Mouse (Mus musculus) E14TG2a.4 (cell line): ENCODE results near the gene Cdkn2d.

Experiments
- CTCF ChIP-seq: conservative IDR thresholded peaks from 2 replicates; pipeline ENCODE4 v1.5.1; 2014; ENCODE audit warnings: low read length
- NANOG ChIP-seq: IDR thresholded peaks from 2 replicates; pipeline ENCODE4 v1.6.1; 2014; ENCODE audit warnings: borderline replicate concordance, low read length, mixed read lengths
- POU5F1 ChIP-seq: IDR thresholded peaks from 2 replicates; pipeline ENCODE4 v1.6.1; 2014; ENCODE audit warnings: low read length, borderline replicate concordance

DNA sequence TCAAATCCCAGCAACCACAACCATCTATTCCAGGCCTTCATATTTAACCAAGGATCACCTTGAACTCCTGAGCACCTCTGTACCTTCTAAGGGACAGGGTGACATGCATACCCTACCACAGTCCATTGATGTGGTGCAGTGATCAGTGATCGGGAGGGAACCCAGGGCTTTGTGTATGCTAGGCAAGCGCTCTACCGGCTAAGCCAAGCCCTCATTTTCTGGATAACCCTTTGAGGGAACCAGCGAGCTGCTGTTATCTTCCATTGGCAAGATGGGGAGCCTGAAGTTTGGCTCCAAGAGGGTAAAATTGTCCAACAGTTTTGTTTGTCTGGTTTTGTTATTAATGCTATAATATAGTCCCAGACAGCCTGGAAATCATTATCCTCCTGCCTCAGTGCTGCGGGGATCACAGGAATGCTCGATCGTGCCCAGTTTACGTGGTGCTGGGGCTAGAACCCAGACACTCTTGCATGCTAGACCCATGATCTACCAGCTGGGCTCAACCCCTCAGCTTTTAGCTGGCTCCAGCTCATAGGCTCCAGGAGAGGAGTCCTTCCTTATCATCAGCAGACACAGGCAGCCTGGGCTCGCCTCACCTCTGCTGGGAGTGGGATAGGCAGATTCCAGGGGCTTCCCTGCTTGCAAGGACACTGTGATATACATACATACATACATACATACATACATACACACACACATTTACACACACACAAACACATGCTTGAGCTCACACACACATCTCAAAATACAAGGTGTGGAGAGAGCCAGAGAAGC is 23.3 kb upstream of the Cdkn2d start:
- TF ChIP-seq CTCF = no peak
- no peak for TF ChIP-seq POU5F1
- TF ChIP-seq NANOG = no peak
